33 mouse cellular contexts compared by ENCODE assay signal in the genomic region with DNA sequence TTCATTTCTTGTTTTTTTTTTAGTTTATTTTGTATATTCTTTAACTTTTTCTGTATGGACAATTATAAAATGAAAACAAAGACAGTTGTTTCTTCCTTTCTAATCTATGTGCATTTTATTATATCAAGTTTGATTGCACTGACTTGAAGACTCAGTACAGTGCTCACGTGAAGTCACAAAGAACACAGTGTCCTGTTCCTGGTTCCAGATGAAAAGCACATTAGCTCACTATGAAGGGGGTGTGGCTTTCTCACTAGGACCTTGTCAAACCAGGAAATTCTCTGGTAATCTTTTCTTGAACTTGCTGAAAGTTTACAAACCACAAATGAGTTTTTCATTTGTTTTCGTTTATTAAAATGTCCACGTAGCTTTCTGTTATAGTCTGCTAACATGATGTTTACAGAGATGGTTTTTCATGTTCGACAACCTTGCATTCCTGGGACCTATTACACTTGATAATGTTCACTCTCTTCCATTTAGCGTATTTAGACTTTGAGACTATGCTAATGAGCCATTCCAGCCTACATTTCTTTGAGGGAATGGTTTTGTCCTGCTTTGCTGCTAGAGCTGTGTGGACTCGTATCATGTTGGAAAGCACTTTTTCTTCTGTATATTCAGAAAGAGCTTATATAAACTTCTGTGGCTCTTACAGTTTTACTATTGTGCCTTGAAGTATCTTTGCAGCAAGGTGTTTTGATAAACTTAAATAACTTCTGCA. TPM values are rescaled to one million over a fixed set of nuclear protein-coding genes. Genes with fewer than 3 reads are reported as not detected.
DNase-seq lines count a peak whose midpoint lies in the region; ATAC-seq and TF ChIP-seq lines count a peak whose summit lies in the region.
"Had no signal": no experiment of that assay in that cellular context is flagged by ENCODE, and none has a peak within 500 bp of the region (broad histone marks: within the 10 kb centered on the region; RNA-seq: fewer than 3 reads in every experiment).

No protein-coding gene starts in this region.

- H3K9me3 ChIP-seq in kidney, postnatal 0 days (replicated peaks; ENCODE audit: low read length), result no peaks in the 10 kb centered on the region
- no peaks in the 10 kb centered on the region for H3K9me3 ChIP-seq in G1E (replicated peaks)
- no peaks in the 10 kb centered on the region for H3K9me3 ChIP-seq in hindbrain, embryonic 13.5 days
- H3K9me3 ChIP-seq: embryonic facial prominence, embryonic 12.5 days; forebrain, embryonic 10.5 days; heart, embryonic 13.5 days; hindbrain, embryonic 15.5 days; liver, embryonic 12.5 days; midbrain, embryonic 12.5 days; neural tube, embryonic 12.5 days had no signal

- no peak overlapping the region for H3K4me3 ChIP-seq in kidney, postnatal 0 days (replicated peaks; ENCODE audit: low read depth, low read length)
- H3K4me3 ChIP-seq in G1E (ENCODE audit: low read depth, low read length), result no peak overlapping the region
- no peak overlapping the region for H3K4me3 ChIP-seq in small intestine, adult 2 months (ENCODE audit: low read depth, low read length)
- no peak overlapping the region for H3K4me3 ChIP-seq in hindbrain, embryonic 13.5 days
- H3K4me3 ChIP-seq: embryonic facial prominence, embryonic 12.5 days; forebrain, embryonic 10.5 days; heart, embryonic 13.5 days; hindbrain, embryonic 15.5 days; liver, embryonic 12.5 days; midbrain, embryonic 12.5 days; myocyte; neural tube, embryonic 12.5 days had no signal

- no peak for TF ChIP-seq CTCF in kidney, postnatal 0 days (IDR thresholded peaks at IDR 0.05; ENCODE audit: low read depth)
- no peak for TF ChIP-seq CTCF in G1E (IDR thresholded peaks at IDR 0.05; ENCODE audit: low read depth, low read length)
- no peak for TF ChIP-seq CTCF in small intestine, adult 2 months (IDR thresholded peaks at IDR 0.05; ENCODE audit: extremely low read depth, insufficient read length, insufficient replicate concordance, low read depth, low read length)

- no peaks in the 10 kb centered on the region for H3K36me3 ChIP-seq in kidney, postnatal 0 days (ENCODE audit: insufficient read depth, low read length)
- no peaks in the 10 kb centered on the region for H3K36me3 ChIP-seq in G1E (replicated peaks)
- H3K36me3 ChIP-seq in small intestine, adult 2 months (ENCODE audit: control insufficient read depth, insufficient read depth, low read length), result no peaks in the 10 kb centered on the region
- no peaks in the 10 kb centered on the region for H3K36me3 ChIP-seq in hindbrain, embryonic 13.5 days
- H3K36me3 ChIP-seq: embryonic facial prominence, embryonic 12.5 days; forebrain, embryonic 10.5 days; heart, embryonic 13.5 days; hindbrain, embryonic 15.5 days; liver, embryonic 12.5 days; midbrain, embryonic 12.5 days; neural tube, embryonic 12.5 days had no signal

- H3K27me3 ChIP-seq in kidney, postnatal 0 days (ENCODE audit: insufficient read depth, low read length), result no peaks in the 10 kb centered on the region
- H3K27me3 ChIP-seq in G1E (ENCODE audit: insufficient read depth, low read length), result no peaks in the 10 kb centered on the region
- H3K27me3 ChIP-seq in small intestine, adult 2 months (ENCODE audit: control insufficient read depth, insufficient read depth, low read length), result no peaks in the 10 kb centered on the region
- H3K27me3 ChIP-seq in hindbrain, embryonic 13.5 days, result no peaks in the 10 kb centered on the region
- H3K27me3 ChIP-seq: embryonic facial prominence, embryonic 12.5 days; heart, embryonic 13.5 days; hindbrain, embryonic 15.5 days; liver, embryonic 12.5 days; neural tube, embryonic 12.5 days had no signal

- DNase-seq in kidney, postnatal 0 days (ENCODE audit: low spot score), result peak; percentile 14
- no peak for DNase-seq in kidney, adult 18-20 months
- DNase-seq in G1E (ENCODE audit: low spot score), result no peak
- peak; percentile 6 for DNase-seq in forelimb bud, embryonic 11.5 days (ENCODE audit: low read depth, low spot score)
- DNase-seq in urinary bladder, adult 2 months (ENCODE audit: low spot score), result no peak
- DNase-seq: adrenal gland, postnatal 10 days; B cell, adult 2 months; cerebellum, adult 8-10 months; cerebellum, postnatal 25 days; gastrocnemius, postnatal 10 days; heart, postnatal 10 days; left cerebral cortex, postnatal 4 days; liver, postnatal 0 days; lung, postnatal 36 days; right cerebral cortex, adult 18-20 months; thymus, postnatal 25 days had no signal

- WGBS in kidney, postnatal 0 days, result 69% methylated on average over 6 of the region's 6 CpGs
- WGBS in small intestine, adult 2 months, result 15% methylated on average over 6 of the region's 6 CpGs
- 83% methylated on average over 6 of the region's 6 CpGs for WGBS in hindbrain, embryonic 13.5 days

- TF ChIP-seq POLR2A in small intestine, adult 2 months (IDR thresholded peaks at IDR 0.05; ENCODE audit: low read depth, low read length), result no peak

- no peak overlapping the region for H3K4me2 ChIP-seq in kidney, postnatal 0 days (ENCODE audit: low read length)
- H3K4me2 ChIP-seq in hindbrain, embryonic 13.5 days, result no peak overlapping the region
- H3K4me2 ChIP-seq: embryonic facial prominence, embryonic 12.5 days; heart, embryonic 13.5 days; hindbrain, embryonic 15.5 days; liver, embryonic 12.5 days; midbrain, embryonic 12.5 days; neural tube, embryonic 12.5 days had no signal

- H3K4me1 ChIP-seq in kidney, postnatal 0 days (replicated peaks; ENCODE audit: insufficient read depth, low read length), result no peaks in the 10 kb centered on the region
- H3K4me1 ChIP-seq in G1E (ENCODE audit: insufficient read depth, low read depth, low read length), result no peaks in the 10 kb centered on the region
- peaks cover 9% of the 10 kb centered on the region for H3K4me1 ChIP-seq in small intestine, adult 2 months (ENCODE audit: control insufficient read depth, insufficient read depth, insufficient read length, low read length)
- no peaks in the 10 kb centered on the region for H3K4me1 ChIP-seq in hindbrain, embryonic 13.5 days (replicated peaks)
- H3K4me1 ChIP-seq: embryonic facial prominence, embryonic 12.5 days; forebrain, embryonic 10.5 days; heart, embryonic 13.5 days; liver, embryonic 12.5 days; neural tube, embryonic 12.5 days had no signal

- H3K9ac ChIP-seq in kidney, postnatal 0 days (ENCODE audit: low read depth, low read length), result no peak overlapping the region
- H3K9ac ChIP-seq in hindbrain, embryonic 13.5 days, result no peak overlapping the region
- H3K9ac ChIP-seq: embryonic facial prominence, embryonic 12.5 days; heart, embryonic 13.5 days; hindbrain, embryonic 15.5 days; liver, embryonic 12.5 days; liver, postnatal 0 days; midbrain, embryonic 12.5 days; neural tube, embryonic 12.5 days had no signal

- H3K27ac ChIP-seq in kidney, postnatal 0 days, result no peak overlapping the region
- H3K27ac ChIP-seq in small intestine, adult 2 months (ENCODE audit: insufficient read depth, low read depth, low read length), result 0 out of 2 replicates have a peak overlapping the region, but pooled peaks have one; percentile 9
- H3K27ac ChIP-seq in hindbrain, embryonic 13.5 days, result no peak overlapping the region
- H3K27ac ChIP-seq: embryonic facial prominence, embryonic 12.5 days; forebrain, embryonic 10.5 days; heart, embryonic 13.5 days; hindbrain, embryonic 15.5 days; liver, embryonic 12.5 days; midbrain, embryonic 12.5 days; neural tube, embryonic 12.5 days had no signal

- ATAC-seq in kidney, postnatal 0 days (replicated peaks; ENCODE audit: low FRiP score, low read depth), result peak; percentile 65; the same call in 1 of the 2 replicates
- 0 out of 2 replicates have a peak, but pooled peaks have one; percentile 40 for ATAC-seq in G1E (ENCODE audit: extremely low read depth, insufficient number of reproducible peaks, low FRiP score, poor library complexity, severe bottlenecking)
- ATAC-seq in hindbrain, embryonic 13.5 days (ENCODE audit: low FRiP score), result no peak
- ATAC-seq: forebrain, embryonic 16.5 days; inflammation-experienced regulatory T-cells, adult 6 months; liver, embryonic 12.5 days; liver, postnatal 0 days; Patski had no signal

RNA-seq across cellular contexts. Expression of a gene that starts 28.5 kb away (rescaled TPM):
- 0.43 and 0.58 TPM in 2 replicates for polyA plus RNA-seq in kidney, postnatal 0 days (2015; fragmentation: Nextera tagmentation; extraction: Ambion mirVana)
- total RNA-seq in G1E (2014; fragmentation: Nextera tagmentation) (not detected in 2 replicates), G1E (2017) (not detected in 2 replicates)
- polyA plus RNA-seq in G1E (2012), result not detected in 2 replicates
- polyA plus RNA-seq in small intestine, adult 2 months (2012; rRNA removed), result 0.08 and 0.29 TPM in 2 replicates
- polyA plus RNA-seq in urinary bladder, adult 2 months (2012; rRNA removed), result 0.27 and 0.34 TPM in 2 replicates
- polyA plus RNA-seq in hindbrain, embryonic 13.5 days (2015; fragmentation: Nextera tagmentation; extraction: Ambion mirVana), result 0.45 TPM in 1 of 2 replicates, not detected in the other
- total RNA-seq: ES-E14; hematopoietic stem cell, adult 5-6 weeks; megakaryocyte, adult 5-6 weeks had no signal
- polyA plus RNA-seq: inflammation-experienced regulatory T-cells, adult 6 months; liver, embryonic 12.5 days; liver, postnatal 0 days; myocyte; Patski; spleen, adult 2 months had no signal

RNA-seq across cellular contexts. Expression of a gene that starts 55.8 kb away (rescaled TPM):
- 153 and 155 TPM in 2 replicates for polyA plus RNA-seq in kidney, postnatal 0 days (2015; fragmentation: Nextera tagmentation; extraction: Ambion mirVana)
- total RNA-seq in G1E (2014; fragmentation: Nextera tagmentation) (102 and 141 TPM in 2 replicates), G1E (2017) (125 and 166 TPM in 2 replicates)
- 1.6 and 2.6 TPM in 2 replicates for polyA plus RNA-seq in G1E (2012)
- 2.5 and 4.4 TPM in 2 replicates for polyA plus RNA-seq in small intestine, adult 2 months (2012; rRNA removed)
- 10.5 and 20.4 TPM in 2 replicates for polyA plus RNA-seq in urinary bladder, adult 2 months (2012; rRNA removed)
- polyA plus RNA-seq in hindbrain, embryonic 13.5 days (2015; fragmentation: Nextera tagmentation; extraction: Ambion mirVana), result 133 and 136 TPM in 2 replicates

RNA-seq across cellular contexts. Expression of a gene that starts 55.9 kb away (rescaled TPM):
- 46.1 and 49.5 TPM in 2 replicates for polyA plus RNA-seq in kidney, postnatal 0 days (2015; fragmentation: Nextera tagmentation; extraction: Ambion mirVana)
- total RNA-seq in G1E (2014; fragmentation: Nextera tagmentation), result 2.8 and 3.9 TPM in 2 replicates
- total RNA-seq in G1E (2017), result 3.1 and 3.7 TPM in 2 replicates
- polyA plus RNA-seq in G1E (2012), result 0.76 and 0.97 TPM in 2 replicates
- polyA plus RNA-seq in small intestine, adult 2 months (2012; rRNA removed), result 1.0 and 3.4 TPM in 2 replicates
- 19.4 and 27.4 TPM in 2 replicates for polyA plus RNA-seq in urinary bladder, adult 2 months (2012; rRNA removed)
- polyA plus RNA-seq in hindbrain, embryonic 13.5 days (2015; fragmentation: Nextera tagmentation; extraction: Ambion mirVana), result 50.8 and 52.0 TPM in 2 replicates

Comparison
In these comparisons a context has a peak if more than half of its experiments do, and no peak if none do; other contexts are left out.
1. DNase-seq: peak in kidney, postnatal 0 days (single experiment) and forelimb bud, embryonic 11.5 days (single experiment); none in kidney, adult 18-20 months (single experiment), G1E (single experiment) and urinary bladder, adult 2 months (single experiment).